Mouse (Mus musculus) CH12.LX (cell line): ENCODE data around the gene Kat7. TPM values are rescaled to one million over a fixed set of nuclear protein-coding genes. Genes with fewer than 3 reads are reported as not detected.

Experiments used
- DNase-seq: peaks from one replicate; pipeline ENCODE4 v3.0.0-alpha.2; 2013; ENCODE audit errors: extremely low read depth
- H3K27ac ChIP-seq: 2 replicates; pipeline ENCODE4 v1.5.1; 2012; ENCODE audit warnings: low read depth, mild to moderate bottlenecking, control low read depth, moderate library complexity; ENCODE audit not compliant: insufficient read depth
- H3K27me3 ChIP-seq: replicated peaks from 2 replicates; pipeline ENCODE3; 2012; ENCODE audit warnings: inconsistent platforms
- H3K36me3 ChIP-seq, 2 experiments: replicated peaks in 1 of 2; 2 replicates each; pipeline versions ENCODE3 to v1.6.1; 2012; ENCODE audit warnings: inconsistent platforms in 1 of 2, low read length in 1 of 2, mild to moderate bottlenecking in 1 of 2, mixed read lengths in 1 of 2, moderate library complexity in 1 of 2; ENCODE audit not compliant: control insufficient read depth in 1 of 2, insufficient read depth in 1 of 2
- H3K4me1 ChIP-seq, 2 experiments: 2 replicates each; pipeline ENCODE4 v1.6.1; 2012; ENCODE audit warnings: inconsistent platforms in 1 of 2, moderate library complexity in 1 of 2; ENCODE audit not compliant: insufficient read depth in 2 of 2, control insufficient read depth in 1 of 2
- H3K4me2 ChIP-seq: 2 replicates; pipeline ENCODE4 v1.6.1; 2012; ENCODE audit warnings: low read depth, mild to moderate bottlenecking, control low read depth; ENCODE audit not compliant: poor library complexity, insufficient read depth, severe bottlenecking
- H3K4me3 ChIP-seq, 3 experiments: fragments of 150-350 bp in 1 of 3; sonication (generic) in 1 of 3; replicated peaks in 1 of 3; 2 replicates each; pipeline versions ENCODE3 to v1.5.1; 2011 to 2012; ENCODE audit warnings: low read depth in 2 of 3, low read length in 2 of 3, mild to moderate bottlenecking in 2 of 3, moderate library complexity in 2 of 3, control low read depth in 1 of 3, improper control_type of control experiment in 1 of 3, inconsistent platforms in 1 of 3, mixed read lengths in 1 of 3; ENCODE audit not compliant: poor library complexity in 1 of 3
- H3K79me2 ChIP-seq: replicated peaks from 2 replicates; pipeline ENCODE4 v1.6.1; 2012; ENCODE audit warnings: mild to moderate bottlenecking, moderate library complexity; ENCODE audit not compliant: control insufficient read depth, poor library complexity, insufficient read depth, severe bottlenecking; ENCODE audit errors: extremely low read depth
- H3K9ac ChIP-seq: 2 replicates; pipeline ENCODE4 v1.6.1; 2012; ENCODE audit warnings: low read depth, mild to moderate bottlenecking, control low read depth, moderate library complexity; ENCODE audit not compliant: insufficient read depth
- H3K9me3 ChIP-seq: replicated peaks from 2 replicates; pipeline ENCODE3; 2012; ENCODE audit warnings: low read length, inconsistent platforms, mixed read lengths
- BHLHE40 ChIP-seq: IDR thresholded peaks from 2 replicates; pipeline ENCODE4 v1.6.1; 2011; ENCODE audit warnings: mild to moderate bottlenecking, low read depth, low read length, improper control_type of control experiment
- CHD2 ChIP-seq: IDR thresholded peaks from 2 replicates; pipeline ENCODE4 v1.6.1; 2011; ENCODE audit warnings: low read length, improper control_type of control experiment
- ETS1 ChIP-seq: conservative IDR thresholded peaks from 2 replicates; pipeline ENCODE4 v1.6.1; 2012; ENCODE audit warnings: low read depth, mild to moderate bottlenecking, inconsistent platforms, low read length, improper control_type of control experiment, moderate library complexity
- GABPA ChIP-seq: IDR thresholded peaks from 2 replicates; pipeline ENCODE4 v1.6.1; 2012; ENCODE audit warnings: low read depth, low read length, improper control_type of control experiment, inconsistent platforms; ENCODE audit not compliant: insufficient replicate concordance
- JUN ChIP-seq: IDR thresholded peaks from 2 replicates; pipeline ENCODE4 v1.6.1; 2011; ENCODE audit warnings: low read depth, mild to moderate bottlenecking, low read length, improper control_type of control experiment, moderate library complexity; ENCODE audit not compliant: insufficient read depth
- MAFK ChIP-seq: IDR thresholded peaks from 2 replicates; pipeline ENCODE4 v1.6.1; 2011; ENCODE audit warnings: low read length, improper control_type of control experiment; ENCODE audit not compliant: insufficient replicate concordance
- MAX ChIP-seq: IDR thresholded peaks from 2 replicates; pipeline ENCODE4 v1.6.1; 2011; ENCODE audit warnings: low read length, improper control_type of control experiment
- MAZ ChIP-seq: IDR thresholded peaks from 2 replicates; pipeline ENCODE4 v1.6.1; 2012; ENCODE audit warnings: low read depth, mild to moderate bottlenecking, inconsistent platforms, low read length, improper control_type of control experiment, moderate library complexity
- MEF2A ChIP-seq: IDR thresholded peaks from 2 replicates; pipeline ENCODE4 v1.6.1; 2014; ENCODE audit warnings: low read depth, mild to moderate bottlenecking, inconsistent platforms, low read length, improper control_type of control experiment, borderline replicate concordance
- MXI1 ChIP-seq: IDR thresholded peaks from 2 replicates; pipeline ENCODE4 v1.6.1; 2011; ENCODE audit warnings: mild to moderate bottlenecking, low read depth, low read length, improper control_type of control experiment
- MYC ChIP-seq: IDR thresholded peaks from 2 replicates; pipeline ENCODE4 v1.6.1; 2011; ENCODE audit warnings: low read depth, mild to moderate bottlenecking, improper control_type of control experiment, low read length
- NRF1 ChIP-seq: IDR thresholded peaks from 2 replicates; pipeline ENCODE4 v1.6.1; 2014; ENCODE audit warnings: low read depth, mild to moderate bottlenecking, inconsistent platforms, low read length, improper control_type of control experiment, moderate library complexity
- POLR2AphosphoS2 ChIP-seq: IDR thresholded peaks from 2 replicates; pipeline ENCODE4 v1.6.1; 2011; ENCODE audit warnings: low read depth, low read length, improper control_type of control experiment
- RCOR1 ChIP-seq: conservative IDR thresholded peaks from 2 replicates; pipeline ENCODE4 v1.6.1; 2012; ENCODE audit warnings: low read depth, mild to moderate bottlenecking, inconsistent platforms, low read length, improper control_type of control experiment
- SIN3A ChIP-seq: IDR thresholded peaks from 2 replicates; pipeline ENCODE4 v1.6.1; 2012; ENCODE audit warnings: low read length, improper control_type of control experiment, inconsistent platforms
- SMC3 ChIP-seq: IDR thresholded peaks from 2 replicates; pipeline ENCODE4 v1.6.1; 2011; ENCODE audit warnings: low read depth, low read length, improper control_type of control experiment
- USF1 ChIP-seq: IDR thresholded peaks from 2 replicates; pipeline ENCODE4 v1.6.1; 2014; ENCODE audit warnings: low read depth, mild to moderate bottlenecking, inconsistent platforms, low read length, improper control_type of control experiment
- USF2 ChIP-seq: conservative IDR thresholded peaks from 2 replicates; pipeline ENCODE4 v1.6.1; 2011; ENCODE audit warnings: low read depth, low read length, improper control_type of control experiment
- ZC3H11A ChIP-seq: IDR thresholded peaks from 2 replicates; pipeline ENCODE4 v1.6.1; 2012; ENCODE audit warnings: low read depth, mild to moderate bottlenecking, inconsistent platforms, low read length, improper control_type of control experiment
- ZKSCAN1 ChIP-seq: IDR thresholded peaks from 2 replicates; pipeline ENCODE4 v1.6.1; 2012; ENCODE audit warnings: low read depth, inconsistent platforms, low read length, improper control_type of control experiment, borderline replicate concordance
- ZMIZ1 ChIP-seq: IDR thresholded peaks from 2 replicates; pipeline ENCODE4 v1.6.1; 2012; ENCODE audit warnings: low read depth, mild to moderate bottlenecking, inconsistent platforms, low read length, improper control_type of control experiment
- dilution Hi-C: fragments of 300-500 bp; cut with MboI; formaldehyde crosslinking; loops from 2 replicates; pipeline ENCODE4 v1.14.3; 2020; ENCODE audit warnings: low sequenced_read_pairs; ENCODE audit not compliant: extremely low pct_unique_long_range_greater_than_20kb, extremely low pct_ligation_motif_present
- in situ Hi-C: fragments of 300-500 bp; cut with MboI; formaldehyde crosslinking; loops from 3 replicates; pipeline ENCODE4 v1.14.3; 2019; ENCODE audit warnings: low sequenced_read_pairs, low pct_ligation_motif_present, low pct_unique_long_range_greater_than_20kb, mixed read lengths
- polyA plus RNA-seq: library from polyadenylated mRNA; unstranded; fragments of >175 nt; gene quantifications from 2 replicates; pipeline ENCODE4 v1.2.1, GENCODE M21; 2012; ENCODE audit warnings: low read depth; ENCODE audit not compliant: insufficient read length
- total RNA-seq, 2 experiments: library from RNA; depleted of rRNA; stranded (reverse); fragments of 300-350 nt in 1 of 2; fragments of >200 nt in 1 of 2; gene quantifications; 2 replicates each; pipeline ENCODE4 v1.2.3; 2012 to 2014

Gene Kat7
- total and polyA plus RNA-seq, 3 experiments = 59.5 to 90.2 (median 66.7) TPM

GRCm38 (mm10) chr11:95264455-95265013, 45.5 kb downstream of the Kat7 start:
- Histone ChIP-seq H3K79me2 (no peaks in the 10 kb centered on the region), H3K4me3 (no peak overlapping the region), H3K27ac (no peak overlapping the region), H3K9me3 (no peaks in the 10 kb centered on the region), H3K4me2 (no peak overlapping the region), H3K4me1 (peaks cover 12 to 34% of the 10 kb centered on the region in 2 experiments), H3K9ac (no peak overlapping the region), H3K27me3 (no peaks in the 10 kb centered on the region), H3K36me3 (peaks cover 32 to 50% of the 10 kb centered on the region in 2 experiments)
- in situ Hi-C loops = loop anchor here (5.0 kb wide), 2 partner anchors 33 to 258 kb away; no protein-coding TSS in a partner anchor
- DNase-seq = no peak
- TF ChIP-seq MAX (0 out of 2 replicates have a peak, but pooled peaks have one; percentile 23), USF1 (no peak)
- dilution Hi-C loops = no loop called here

- H3K27me3 ChIP-seq = no peaks in the 10 kb centered on the region
- no peak overlapping the region for H3K4me3 ChIP-seq
- H3K4me2 ChIP-seq = no peak overlapping the region
- in situ Hi-C loops (loop anchor here (5.0 kb wide), 2 partner anchors 33 to 258 kb away; no protein-coding TSS in a partner anchor), dilution Hi-C loops (no loop called here)
- DNase-seq = no peak
- peaks cover 12 to 35% of the 10 kb centered on the region in 2 experiments for H3K4me1 ChIP-seq
- peaks cover 27 to 44% of the 10 kb centered on the region in 2 experiments for H3K36me3 ChIP-seq
- H3K9ac ChIP-seq = no peak overlapping the region
- no peaks in the 10 kb centered on the region for H3K79me2 ChIP-seq
- no peak overlapping the region for H3K27ac ChIP-seq
- no peak for TF ChIP-seq MAZ
- no peak for TF ChIP-seq CHD2
- TF ChIP-seq ZKSCAN1 = no peak
- TF ChIP-seq JUN = no peak
- no peak for TF ChIP-seq MEF2A
- no peak for TF ChIP-seq MAFK
- TF ChIP-seq POLR2AphosphoS2 = no peak
- no peak for TF ChIP-seq BHLHE40
- TF ChIP-seq ZC3H11A = no peak
- TF ChIP-seq ZMIZ1 = no peak
- no peak for TF ChIP-seq SIN3A
- TF ChIP-seq MXI1 = no peak
- no peak for TF ChIP-seq SMC3
- no peak for TF ChIP-seq NRF1
- no peak for TF ChIP-seq GABPA
- TF ChIP-seq RCOR1 = no peak
- no peak for TF ChIP-seq USF2
- no peak for TF ChIP-seq MYC
- no peak for TF ChIP-seq ETS1
- H3K9me3 ChIP-seq = no peaks in the 10 kb centered on the region
These were observed 46.1 kb downstream of the Kat7 start for GRCm38 (mm10) chr11:95263816-95264454.
